Mouse (Mus musculus) cerebellum, adult 9-11 months (tissue): Measurements from ENCODE around the gene Cd4.

Source experiments
- DNase-seq: peaks from one replicate; pipeline ENCODE4 v3.0.0; 2022

Cd4 gene

GRCm38 (mm10) chr6:124887986-124888385 lies at the start of gene Cd4:
Gene Cd4, minus strand, starts transcription at chr6:124888221.
- DNase-seq = no peak

- DNase-seq = no peak
Observed at GRCm38 (mm10) chr6:124937493-124937892, 49.5 kb upstream of the Cd4 start.

GRCm38 (mm10) chr6:124936681-124937080 lies 48.7 kb upstream of the Cd4 start:
- DNase-seq = peak; percentile 69

GRCm38 (mm10) chr6:124934670-124935069 lies 46.6 kb upstream of the Cd4 start:
- DNase-seq = no peak

- no peak for DNase-seq
Observed at GRCm38 (mm10) chr6:124933127-124933526, 45.1 kb upstream of the Cd4 start.

- DNase-seq = peak; percentile 71
Observed at GRCm38 (mm10) chr6:124932314-124932695, 44.3 kb upstream of the Cd4 start.

GRCm38 (mm10) chr6:124931525-124932313 lies 43.7 kb upstream of the Cd4 start:
- DNase-seq = no peak

- DNase-seq = peak; percentile 99
Observed at GRCm38 (mm10) chr6:124930754-124931524, 42.9 kb upstream of the Cd4 start, which contains the start of gene Mlf2. Gene Mlf2, plus strand, starts transcription at chr6:124931386.

GRCm38 (mm10) chr6:124930231-124930630 lies 42.2 kb upstream of the Cd4 start:
- peak; percentile 72 for DNase-seq

- DNase-seq = peak; percentile 22
Observed at GRCm38 (mm10) chr6:124925941-124926340, 37.9 kb upstream of the Cd4 start.

GRCm38 (mm10) chr6:124925173-124925793 lies 37.3 kb upstream of the Cd4 start:
- peak; percentile 18 for DNase-seq

GRCm38 (mm10) chr6:124921539-124921938 lies 33.5 kb upstream of the Cd4 start:
- peak; percentile 38 for DNase-seq

GRCm38 (mm10) chr6:124920318-124921085 lies 32.5 kb upstream of the Cd4 start:
- peak; percentile 60 for DNase-seq

GRCm38 (mm10) chr6:124919695-124920317 lies 31.8 kb upstream of the Cd4 start, which contains the start of gene Ptms:
Gene Ptms, minus strand, starts transcription at chr6:124920103.
- DNase-seq = peak; percentile 99

- peak; percentile 46 for DNase-seq
Observed at GRCm38 (mm10) chr6:124918890-124919627, 31.0 kb upstream of the Cd4 start.

GRCm38 (mm10) chr6:124918331-124918690 lies 30.3 kb upstream of the Cd4 start:
- DNase-seq = no peak

- DNase-seq = peak; percentile 99
Observed at GRCm38 (mm10) chr6:124917518-124918330, 29.7 kb upstream of the Cd4 start.

GRCm38 (mm10) chr6:124916695-124917517 lies 28.9 kb upstream of the Cd4 start:
- peak; percentile 92 for DNase-seq

GRCm38 (mm10) chr6:124915942-124916694 lies 28.1 kb upstream of the Cd4 start:
- peak; percentile 75 for DNase-seq
